Mouse (Mus musculus): ENCODE results near the gene Mitf.

Gene Mitf

GRCm38 (mm10) chr6:97821811-97822210 is 15.0 kb downstream of the Mitf start:
- no peak for DNase-seq (ENCODE audit: low read depth, low spot score)

GRCm38 (mm10) chr6:97826642-97827275 is 19.9 kb downstream of the Mitf start:
- no peak for DNase-seq (ENCODE audit: low read depth, low spot score)

- peak; percentile 50 for DNase-seq (ENCODE audit: low read depth, low spot score)
Observed at GRCm38 (mm10) chr6:97828021-97828420, 21.2 kb downstream of the Mitf start.

GRCm38 (mm10) chr6:97828822-97829719 is 22.2 kb downstream of the Mitf start:
- no peak for DNase-seq (ENCODE audit: low read depth, low spot score)

- no peak for DNase-seq (ENCODE audit: low read depth, low spot score)
Observed at GRCm38 (mm10) chr6:97832501-97832900, 25.6 kb downstream of the Mitf start.

GRCm38 (mm10) chr6:97836176-97836575 is 29.3 kb downstream of the Mitf start:
- DNase-seq (ENCODE audit: low read depth, low spot score), result no peak

- DNase-seq (ENCODE audit: low read depth, low spot score), result no peak
Observed at GRCm38 (mm10) chr6:97837711-97838110, 30.9 kb downstream of the Mitf start.

DNA sequence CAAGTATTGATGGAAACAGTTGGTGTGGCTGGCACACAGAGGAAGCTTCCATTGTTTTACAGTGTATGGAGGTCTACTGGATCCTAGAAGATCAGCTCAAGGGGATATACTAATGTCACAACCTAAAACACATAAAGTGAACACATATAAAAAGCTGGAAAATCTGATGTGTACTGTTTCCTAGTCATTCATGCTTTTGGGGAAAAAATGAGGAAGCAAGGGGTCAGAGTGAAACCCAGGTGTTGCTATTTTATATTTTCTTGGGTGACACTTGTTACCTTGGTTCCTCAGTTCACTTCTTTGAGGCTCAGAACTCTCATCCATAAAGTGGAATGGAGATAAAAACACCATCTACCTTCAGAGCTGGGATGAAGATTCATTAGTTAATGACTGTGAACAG is 32.7 kb downstream of the Mitf start:
- no peak for DNase-seq (ENCODE audit: low read depth, low spot score)

GRCm38 (mm10) chr6:97844112-97844511 is 37.3 kb downstream of the Mitf start:
- no peak for DNase-seq (ENCODE audit: low read depth, low spot score)

GRCm38 (mm10) chr6:97848191-97848857 is 41.5 kb downstream of the Mitf start:
- peak; percentile 63 for DNase-seq (ENCODE audit: low read depth, low spot score)

- no peak for DNase-seq (ENCODE audit: low read depth, low spot score)
Observed at GRCm38 (mm10) chr6:97854236-97854635, 47.4 kb downstream of the Mitf start.

GRCm38 (mm10) chr6:97855420-97856170 is 48.7 kb downstream of the Mitf start:
- peak; percentile 83 for DNase-seq (ENCODE audit: low read depth, low spot score)

DNA sequence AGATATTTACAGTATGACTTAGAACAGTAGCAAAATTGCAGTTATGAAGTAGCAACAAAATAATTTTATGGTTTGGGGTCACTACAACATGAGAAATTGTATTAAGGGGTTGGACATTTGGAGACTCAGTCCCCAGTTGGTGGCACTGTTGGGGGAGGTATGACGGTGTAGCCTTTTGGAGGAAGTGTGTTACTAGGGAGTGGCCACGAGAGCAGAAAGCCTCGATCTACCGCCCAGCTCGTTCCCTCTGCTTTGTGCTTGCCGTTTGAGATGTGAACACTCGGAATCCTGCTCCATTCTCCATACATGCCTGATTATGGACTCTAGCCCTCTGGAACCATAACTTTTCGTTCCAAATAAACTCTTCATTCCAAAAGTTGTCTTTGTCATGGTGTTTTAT is 49.6 kb downstream of the Mitf start:
- DNase-seq (ENCODE audit: low read depth, low spot score), result no peak

DNA sequence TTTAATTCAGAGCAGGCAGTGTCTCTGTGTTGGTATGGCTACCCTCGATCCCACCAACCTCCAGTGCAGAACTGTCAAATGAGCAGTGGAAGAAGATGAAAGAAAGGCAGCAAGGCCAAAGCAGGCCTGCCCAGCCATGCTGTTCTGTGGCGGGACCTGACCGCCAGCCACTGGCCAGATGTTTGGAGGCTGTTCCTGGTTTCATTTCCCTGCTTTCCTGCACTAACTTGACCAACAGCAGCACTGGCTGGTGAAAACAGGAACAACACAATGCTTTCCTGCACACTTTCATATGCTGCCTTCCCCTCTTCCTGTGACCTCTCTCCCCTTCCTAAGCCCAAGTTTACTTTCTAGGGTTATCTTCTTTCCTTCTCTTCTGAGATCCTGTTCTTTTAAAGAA is 50.8 kb downstream of the Mitf start:
- DNase-seq (ENCODE audit: low read depth, low spot score), result peak; percentile 48

DNA sequence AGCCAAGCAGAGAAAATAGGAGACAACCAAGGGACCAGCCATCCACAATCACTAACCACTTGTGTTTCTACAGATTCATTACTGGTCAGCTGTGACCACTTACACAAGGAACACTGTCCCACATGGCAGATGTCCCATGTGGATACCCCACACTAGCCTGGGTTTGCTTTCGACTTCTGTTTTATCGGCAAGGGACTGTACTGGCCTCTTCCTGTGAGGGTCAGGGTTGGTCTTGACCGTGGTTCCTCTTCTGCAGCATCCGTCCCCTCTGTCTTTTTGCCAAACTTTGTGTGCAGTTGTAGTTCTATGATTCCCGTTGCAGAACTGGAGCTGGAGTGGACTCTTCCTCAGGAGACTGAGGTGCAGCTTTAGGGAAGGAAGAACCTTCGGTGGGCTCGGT is 59.7 kb downstream of the Mitf start:
- no peak for DNase-seq (ENCODE audit: low read depth, low spot score)

- no peak for DNase-seq (ENCODE audit: low read depth, low spot score)
Observed at GRCm38 (mm10) chr6:97868005-97868404, 61.2 kb downstream of the Mitf start.

GRCm38 (mm10) chr6:97869953-97870352 is 63.1 kb downstream of the Mitf start:
- no peak for DNase-seq (ENCODE audit: low read depth, low spot score)

- DNase-seq (ENCODE audit: low read depth, low spot score), result no peak
Observed at GRCm38 (mm10) chr6:97871296-97872030, 64.6 kb downstream of the Mitf start.

DNA sequence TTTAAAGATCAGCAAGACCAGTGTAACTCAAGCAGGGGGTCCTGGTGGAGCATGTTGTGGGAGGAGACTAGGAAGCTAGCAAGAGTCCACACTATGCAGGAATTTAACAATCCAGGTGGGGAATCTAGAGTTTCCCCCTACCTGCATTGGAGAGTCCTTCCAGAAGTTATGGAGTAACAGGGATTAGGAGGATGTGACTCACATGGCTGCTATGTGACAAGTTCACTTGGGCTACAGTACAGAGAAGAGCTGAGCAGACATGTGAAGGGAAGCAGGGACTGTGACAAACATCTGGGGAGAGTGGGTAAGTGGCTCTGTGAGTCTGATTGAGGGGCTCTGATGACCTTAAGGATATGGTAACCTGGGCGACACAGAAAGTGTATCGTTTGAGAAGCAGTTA is 66.2 kb downstream of the Mitf start:
- DNase-seq (ENCODE audit: low read depth, low spot score), result no peak

- DNase-seq (ENCODE audit: low read depth, low spot score), result no peak
Observed at GRCm38 (mm10) chr6:97876990-97877389, 70.1 kb downstream of the Mitf start.

DNA sequence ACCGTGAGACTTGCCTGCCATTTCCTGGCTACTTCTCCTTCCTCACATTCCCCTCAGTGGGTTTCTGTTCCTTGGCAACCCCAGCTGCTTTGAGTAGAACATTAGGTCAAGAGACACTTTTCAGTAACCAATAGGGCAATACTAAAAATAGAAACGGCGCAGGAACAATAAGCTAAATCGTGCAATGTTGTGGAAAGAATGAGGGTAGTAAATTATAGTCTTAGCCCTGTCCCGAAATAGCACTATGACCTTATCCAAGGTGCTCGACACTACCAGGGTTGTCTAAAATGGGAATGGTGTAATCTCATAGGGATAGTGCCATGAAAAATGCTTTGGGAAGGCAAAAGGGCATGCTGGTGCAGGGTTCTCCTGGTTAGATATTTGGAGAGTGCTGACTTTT is 70.6 kb downstream of the Mitf start:
- DNase-seq (ENCODE audit: low read depth, low spot score), result no peak
